Mouse (Mus musculus) WW6 (cell line): Measurements from ENCODE around the gene Ostm1.

Source experiments
- DNase-seq: peaks from one replicate; pipeline ENCODE4 v3.0.0-alpha.2; 2013; ENCODE audit warnings: low read depth, low spot score

Gene Ostm1

GRCm38 (mm10) chr10:42583902-42584435 is 347 bp downstream of the Ostm1 start:
- DNase-seq, result no peak

- DNase-seq, result no peak
Observed at GRCm38 (mm10) chr10:42584436-42584983, 888 bp downstream of the Ostm1 start.

GRCm38 (mm10) chr10:42585156-42585555 is 1.5 kb downstream of the Ostm1 start:
- no peak for DNase-seq

GRCm38 (mm10) chr10:42585596-42586305 is 2.1 kb downstream of the Ostm1 start:
- DNase-seq, result no peak

- no peak for DNase-seq
Observed at GRCm38 (mm10) chr10:42587961-42588750, 4.5 kb downstream of the Ostm1 start.

- DNase-seq, result no peak
Observed at GRCm38 (mm10) chr10:42589505-42589904, 5.9 kb downstream of the Ostm1 start.

- no peak for DNase-seq
Observed at GRCm38 (mm10) chr10:42590261-42591184, 6.9 kb downstream of the Ostm1 start.

- DNase-seq, result no peak
Observed at GRCm38 (mm10) chr10:42591185-42591992, 7.8 kb downstream of the Ostm1 start.

- DNase-seq, result no peak
Observed at GRCm38 (mm10) chr10:42591993-42592686, 8.5 kb downstream of the Ostm1 start.

GRCm38 (mm10) chr10:42593201-42593600 is 9.6 kb downstream of the Ostm1 start:
- DNase-seq, result no peak

- DNase-seq, result no peak
Observed at GRCm38 (mm10) chr10:42598615-42599014, 15.0 kb downstream of the Ostm1 start.

- no peak for DNase-seq
Observed at GRCm38 (mm10) chr10:42601556-42601955, 17.9 kb downstream of the Ostm1 start.

- no peak for DNase-seq
Observed at GRCm38 (mm10) chr10:42604874-42605273, 21.3 kb downstream of the Ostm1 start.

GRCm38 (mm10) chr10:42606757-42607156 is 23.1 kb downstream of the Ostm1 start:
- DNase-seq, result no peak

- no peak for DNase-seq
Observed at GRCm38 (mm10) chr10:42613075-42613474, 29.5 kb downstream of the Ostm1 start.

- DNase-seq, result no peak
Observed at GRCm38 (mm10) chr10:42613639-42614381, 30.2 kb downstream of the Ostm1 start.

- DNase-seq, result no peak
Observed at GRCm38 (mm10) chr10:42614766-42615165, 31.1 kb downstream of the Ostm1 start.

- no peak for DNase-seq
Observed at GRCm38 (mm10) chr10:42618291-42618690, 34.7 kb downstream of the Ostm1 start.

GRCm38 (mm10) chr10:42625907-42626306 is 42.3 kb downstream of the Ostm1 start:
- DNase-seq, result no peak
